Mouse (Mus musculus): ENCODE results near the gene Zfp646. TPM values are rescaled to one million over a fixed set of nuclear protein-coding genes. Genes with fewer than 3 reads are reported as not detected.

The Zfp646 gene
- total and polyA plus RNA-seq, 3 experiments, result 10.6 to 25.3 (median 18.8) TPM

DNA sequence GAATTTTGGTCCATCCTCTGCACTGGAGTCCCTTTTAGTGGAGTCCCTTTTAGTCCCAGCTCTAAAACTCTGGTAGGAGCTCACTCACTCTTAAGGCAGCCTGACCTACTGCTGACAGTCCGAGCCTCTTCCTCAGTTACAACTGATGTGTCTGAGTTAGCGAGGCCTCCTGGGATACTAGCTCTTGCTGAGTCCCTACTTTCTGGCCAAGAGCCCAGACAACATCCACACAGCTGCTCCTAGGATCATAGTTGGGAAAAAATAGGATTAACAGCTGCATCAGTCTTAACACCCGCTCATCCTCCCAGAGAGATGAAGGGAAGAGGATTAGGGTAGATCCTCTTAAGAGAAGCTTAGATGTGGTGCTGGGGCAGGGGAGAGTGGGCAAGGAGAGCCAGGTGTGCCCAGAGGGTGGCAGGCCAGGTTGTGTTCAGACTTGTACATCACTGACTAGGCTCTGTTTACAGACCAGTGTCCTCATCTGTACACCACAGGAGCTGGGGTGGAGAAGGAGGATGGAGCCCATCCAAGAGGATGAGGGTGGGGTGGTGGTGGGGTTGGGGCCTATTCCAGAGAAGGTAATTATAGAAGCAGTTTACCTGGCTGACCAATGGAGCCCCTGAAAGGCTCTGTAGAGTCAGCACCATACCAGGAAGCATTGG is 6.7 kb upstream of the Zfp646 start:
- DNase-seq (ENCODE audit: extremely low read depth), result no peak
- dilution Hi-C loops (cut with MboI; ENCODE audit: extremely low pct_ligation_motif_present, extremely low pct_unique_long_range_greater_than_20kb, low sequenced_read_pairs) (no loop called here), in situ Hi-C loops (cut with MboI; ENCODE audit: low pct_ligation_motif_present, low pct_unique_long_range_greater_than_20kb, low sequenced_read_pairs) (no loop called here)
- Histone ChIP-seq H3K4me2 (ENCODE audit: insufficient read depth, low read depth, poor library complexity, severe bottlenecking) (no peak overlapping the region), H3K4me3 (replicated peaks in 1 of 3; ENCODE audit: low read depth in 2 of 3, low read length in 2 of 3, poor library complexity in 1 of 3) (no peak overlapping the region), H3K27ac (ENCODE audit: insufficient read depth, low read depth) (no peak overlapping the region), H3K27me3 (replicated peaks) (no peaks in the 10 kb centered on the region), H3K4me1 (ENCODE audit: control insufficient read depth in 1 of 2, insufficient read depth in 2 of 2) (peaks cover 0 to 21% of the 10 kb centered on the region in 2 experiments; a peak in 2 of 4 replicates), H3K9me3 (replicated peaks; ENCODE audit: low read length) (no peaks in the 10 kb centered on the region), H3K79me2 (replicated peaks; ENCODE audit: control insufficient read depth, extremely low read depth, insufficient read depth, poor library complexity, severe bottlenecking) (peaks cover 3% of the 10 kb centered on the region), H3K36me3 (replicated peaks in 1 of 2; ENCODE audit: control insufficient read depth in 1 of 2, insufficient read depth in 1 of 2, low read length in 1 of 2) (peaks cover 28 to 80% of the 10 kb centered on the region in 2 experiments), H3K9ac (ENCODE audit: insufficient read depth, low read depth) (no peak overlapping the region)
- TF ChIP-seq MAX (IDR thresholded peaks at IDR 0.05; ENCODE audit: low read length) (no peak), NELFE (IDR thresholded peaks at IDR 0.05; ENCODE audit: low read depth, low read length) (no peak), ETS1 (conservative IDR thresholded peaks at IDR 0.05; ENCODE audit: low read depth, low read length) (no peak), ZC3H11A (IDR thresholded peaks at IDR 0.05; ENCODE audit: low read depth, low read length) (no peak), CHD1 (IDR thresholded peaks at IDR 0.05; ENCODE audit: low read depth, low read length) (no peak), NRF1 (IDR thresholded peaks at IDR 0.05; ENCODE audit: low read depth, low read length) (no peak), ZKSCAN1 (IDR thresholded peaks at IDR 0.05; ENCODE audit: borderline replicate concordance, low read depth, low read length) (no peak), SMC3 (IDR thresholded peaks at IDR 0.05; ENCODE audit: low read depth, low read length) (no peak), JUN (IDR thresholded peaks at IDR 0.05; ENCODE audit: insufficient read depth, low read depth, low read length) (no peak), POLR2A (IDR thresholded peaks at IDR 0.05; ENCODE audit: low read depth, low read length) (no peak), USF1 (IDR thresholded peaks at IDR 0.05; ENCODE audit: low read depth, low read length) (no peak), E2F4 (IDR thresholded peaks at IDR 0.05; ENCODE audit: insufficient replicate concordance, low read depth, low read length) (no peak)

DNA sequence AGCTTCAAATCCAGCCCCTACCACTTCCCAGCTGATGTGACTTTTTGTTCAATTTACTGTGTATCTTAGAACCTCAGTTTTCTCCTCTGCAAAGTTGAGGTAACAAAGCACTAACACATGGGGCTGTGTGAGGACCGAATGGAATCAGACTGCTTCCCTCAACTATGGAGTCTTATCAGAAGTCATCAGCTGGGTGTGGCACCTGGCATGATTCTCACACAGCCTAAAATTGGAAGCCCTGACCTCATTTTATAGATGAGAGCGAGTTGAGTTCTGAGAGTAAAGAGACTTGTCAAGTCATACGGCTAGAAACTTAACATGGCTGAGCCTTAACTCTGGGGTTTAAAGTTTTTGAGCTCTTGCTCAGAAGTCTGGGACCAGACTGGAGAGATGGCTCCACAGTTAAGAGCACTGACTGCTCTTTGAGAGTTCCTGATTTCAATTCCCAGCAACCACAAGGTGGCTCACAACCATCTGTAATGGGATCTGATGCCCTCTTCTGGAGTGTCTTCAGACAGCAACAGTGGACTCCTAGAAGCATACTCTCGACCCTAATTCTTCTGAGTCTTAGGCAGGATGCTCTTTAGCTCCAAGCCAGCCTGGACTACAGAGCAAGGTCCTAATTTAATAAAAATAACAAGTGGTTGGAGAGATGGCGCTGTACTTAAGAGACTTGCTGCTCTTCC is 5.7 kb upstream of the Zfp646 start:
- TF ChIP-seq RAD21 (IDR thresholded peaks at IDR 0.05; ENCODE audit: low read depth, low read length) (peak; percentile 5), RCOR1 (conservative IDR thresholded peaks at IDR 0.05; ENCODE audit: low read depth, low read length) (no peak), CTCF (conservative IDR thresholded peaks at IDR 0.05 in 1 of 2, IDR thresholded peaks at IDR 0.05 in 1 of 2; ENCODE audit: low read depth in 2 of 2, low read length in 2 of 2) (peak in 1 of 2 experiments; percentile 77; a peak in 3 of 4 replicates), JUND (conservative IDR thresholded peaks at IDR 0.05; ENCODE audit: low read depth, low read length) (no peak), CHD1 (IDR thresholded peaks at IDR 0.05; ENCODE audit: low read depth, low read length) (no peak), ZC3H11A (IDR thresholded peaks at IDR 0.05; ENCODE audit: low read depth, low read length) (no peak), SMC3 (IDR thresholded peaks at IDR 0.05; ENCODE audit: low read depth, low read length) (peak; percentile 35), POLR2A (IDR thresholded peaks at IDR 0.05; ENCODE audit: low read depth, low read length) (no peak)
- dilution Hi-C loops (cut with MboI; ENCODE audit: extremely low pct_ligation_motif_present, extremely low pct_unique_long_range_greater_than_20kb, low sequenced_read_pairs) (no loop called here), in situ Hi-C loops (cut with MboI; ENCODE audit: low pct_ligation_motif_present, low pct_unique_long_range_greater_than_20kb, low sequenced_read_pairs) (no loop called here)
- peaks cover 28 to 70% of the 10 kb centered on the region in 2 experiments for H3K36me3 ChIP-seq (replicated peaks in 1 of 2; ENCODE audit: control insufficient read depth in 1 of 2, insufficient read depth in 1 of 2, low read length in 1 of 2)
- no peak overlapping the region for H3K27ac ChIP-seq (ENCODE audit: insufficient read depth, low read depth)
- peaks cover 12% of the 10 kb centered on the region for H3K79me2 ChIP-seq (replicated peaks; ENCODE audit: control insufficient read depth, extremely low read depth, insufficient read depth, poor library complexity, severe bottlenecking)
- DNase-seq (ENCODE audit: extremely low read depth), result peak; percentile 14
- H3K4me3 ChIP-seq (replicated peaks in 1 of 3; ENCODE audit: low read depth in 2 of 3, low read length in 2 of 3, poor library complexity in 1 of 3), result no peak overlapping the region
- H3K9ac ChIP-seq (ENCODE audit: insufficient read depth, low read depth), result no peak overlapping the region
- no peak overlapping the region for H3K4me2 ChIP-seq (ENCODE audit: insufficient read depth, low read depth, poor library complexity, severe bottlenecking)
- no peaks in the 10 kb centered on the region for H3K9me3 ChIP-seq (replicated peaks; ENCODE audit: low read length)
- H3K4me1 ChIP-seq (ENCODE audit: control insufficient read depth in 1 of 2, insufficient read depth in 2 of 2), result peaks cover 0 to 26% of the 10 kb centered on the region in 2 experiments; a peak in 2 of 4 replicates
- no peaks in the 10 kb centered on the region for H3K27me3 ChIP-seq (replicated peaks)

All from CH12.LX (cell line).